Mouse (Mus musculus) Muller cell, postnatal 12 days (primary cell): ENCODE data around the gene Gm21294.
"Not testable (repeated sequence)": the region's sequence is repeated elsewhere in the genome, so short reads cannot be mapped to it uniquely, and the experiment has no call there.

ENCODE experiments used
- DNase-seq: peaks from one replicate; pipeline ENCODE4 v3.0.0-alpha.2; 2015; ENCODE audit errors: inconsistent ontology term

Gm21294 gene

DNA sequence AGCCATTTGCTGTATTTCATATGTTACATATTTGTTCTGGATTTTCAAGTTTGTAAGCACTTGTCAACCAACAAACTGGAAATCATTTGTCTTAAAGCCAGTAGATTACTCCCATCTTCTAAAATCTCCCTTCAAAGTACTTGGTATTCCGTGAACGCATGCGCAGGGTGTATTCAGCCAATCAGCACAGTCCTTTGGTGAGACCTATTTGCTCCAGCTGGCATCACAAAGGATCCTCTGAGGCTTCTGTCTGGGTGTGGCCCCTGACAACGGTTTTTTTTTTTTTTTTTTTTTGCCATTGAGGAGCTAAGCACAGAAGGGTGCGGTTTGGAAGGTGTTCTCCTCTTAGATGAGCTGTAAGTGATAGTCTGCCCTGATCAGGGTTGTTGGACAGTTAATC lies at the start of gene Gm21294:
TSS of gene Gm21294 (plus strand) at position 301 of the 400 bp plus-strand sequence.
- DNase-seq: not testable (repeated sequence)

- not testable (repeated sequence) for DNase-seq
Observed at GRCm38 (mm10) chrY:89126246-89126645, 73.6 kb downstream of the Gm21294 start.
